Mouse (Mus musculus) kidney, embryonic 16.5 days (tissue): ENCODE measurements around the gene Ntrk1. TPM values are rescaled to one million over a fixed set of nuclear protein-coding genes. Genes with fewer than 3 reads are reported as not detected.

ENCODE experiments used
- ATAC-seq: fragments of 200-750 bp; cut with Nextera tagmentation; 2 replicates; pipeline ENCODE4 v1.8.0; 2017; ENCODE audit warnings: moderate TSS enrichment; ENCODE audit not compliant: low FRiP score, low TSS enrichment
- H3K27ac ChIP-seq: fragments of 300-500 bp; sonication (generic); 2 replicates; pipeline ENCODE4 v1.5.1; 2014; ENCODE audit warnings: low read length
- H3K27me3 ChIP-seq: fragments of 300-500 bp; sonication (generic); 2 replicates; pipeline ENCODE4 v1.6.1; 2014; ENCODE audit warnings: low read length, control low read depth, mixed read lengths; ENCODE audit not compliant: insufficient read depth
- H3K36me3 ChIP-seq: fragments of 300-500 bp; sonication (generic); 2 replicates; pipeline ENCODE4 v1.6.1; 2014; ENCODE audit warnings: low read length, control low read depth, mixed read lengths; ENCODE audit not compliant: insufficient read depth
- H3K4me1 ChIP-seq: fragments of 300-500 bp; sonication (generic); 2 replicates; pipeline ENCODE4 v1.6.1; 2014; ENCODE audit warnings: low read length, control low read depth, mixed read lengths; ENCODE audit not compliant: insufficient read depth
- H3K4me2 ChIP-seq: fragments of 300-500 bp; sonication (generic); replicated peaks from 2 replicates; pipeline ENCODE4 v1.6.1; 2014; ENCODE audit warnings: low read depth, low read length
- H3K4me3 ChIP-seq: fragments of 300-500 bp; sonication (generic); 2 replicates; pipeline ENCODE4 v1.5.1; 2014; ENCODE audit warnings: mild to moderate bottlenecking, low read length
- H3K9ac ChIP-seq: fragments of 300-500 bp; sonication (generic); replicated peaks from 2 replicates; pipeline ENCODE4 v1.6.1; 2014; ENCODE audit warnings: low read length
- H3K9me3 ChIP-seq: fragments of 300-500 bp; sonication (generic); 2 replicates; pipeline ENCODE4 v1.6.1; 2016; ENCODE audit warnings: low read length, control low read depth
- WGBS: fragments of 180-500 bp; shearing (Covaris S2); extraction: QIAGEN DNeasy Blood & Tissue Kit; methylation state at CpG from one replicate; pipeline ENCODE4 v1.1.7; 2014; 5-methylcytosine and 5-hydroxymethylcytosine counted together
- polyA plus RNA-seq: library from polyadenylated mRNA; unstranded; fragments of >200 nt; fragmentation: Nextera tagmentation; extraction: Ambion mirVana; gene quantifications from 2 replicates; pipeline ENCODE4 v1.2.1, GENCODE M21; 2015

Ntrk1 gene
- polyA plus RNA-seq, 1 experiment from 2014 or later: 6.4 TPM

- H3K9ac ChIP-seq: 0 out of 2 replicates have a peak overlapping the region, but pooled peaks have one; percentile 19
- no peak overlapping the region for H3K27ac ChIP-seq
- ATAC-seq: no peak
- H3K4me1 ChIP-seq: peaks cover 18% of the 10 kb centered on the region
- no peak overlapping the region for H3K4me2 ChIP-seq
- no peaks in the 10 kb centered on the region for H3K9me3 ChIP-seq
- 52% methylated on average over 6 of the region's 6 CpGs for WGBS
- no peak overlapping the region for H3K4me3 ChIP-seq
- H3K27me3 ChIP-seq: peaks cover 20% of the 10 kb centered on the region
- H3K36me3 ChIP-seq: no peaks in the 10 kb centered on the region
Measured at GRCm38 (mm10) chr3:87816166-87816565, 21.2 kb upstream of the Ntrk1 start.

GRCm38 (mm10) chr3:87812873-87813272 lies 17.9 kb upstream of the Ntrk1 start:
- no peak overlapping the region for H3K9ac ChIP-seq
- no peak overlapping the region for H3K4me2 ChIP-seq
- no peaks in the 10 kb centered on the region for H3K36me3 ChIP-seq
- peaks cover 14% of the 10 kb centered on the region for H3K4me1 ChIP-seq
- no peak overlapping the region for H3K4me3 ChIP-seq
- no peaks in the 10 kb centered on the region for H3K9me3 ChIP-seq
- H3K27me3 ChIP-seq: peaks cover 49% of the 10 kb centered on the region
- no peak for ATAC-seq
- 24% methylated on average over 10 of the region's 10 CpGs for WGBS
- H3K27ac ChIP-seq: no peak overlapping the region

DNA sequence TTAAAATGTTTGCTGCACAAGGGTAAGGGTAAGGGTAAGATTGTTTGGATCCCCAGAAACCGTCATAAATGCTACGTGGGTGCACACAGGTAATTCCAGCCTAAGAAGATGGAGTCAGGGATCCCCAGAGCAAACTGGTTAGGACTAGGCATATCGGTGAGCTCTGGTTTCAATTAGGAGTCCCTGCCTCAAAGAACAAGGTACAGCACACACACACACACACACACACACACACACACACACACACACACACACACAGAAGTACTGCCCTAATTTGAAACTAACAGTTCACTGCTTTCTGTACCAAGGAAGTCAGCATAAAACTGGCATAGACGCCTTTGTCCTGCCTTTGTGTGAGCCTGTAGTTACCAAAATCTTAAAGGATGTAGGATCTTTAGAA lies 17.5 kb upstream of the Ntrk1 start:
- Histone ChIP-seq H3K36me3 (no peaks in the 10 kb centered on the region), H3K4me3 (no peak overlapping the region), H3K9ac (no peak overlapping the region), H3K4me1 (peaks cover 14% of the 10 kb centered on the region), H3K27ac (no peak overlapping the region), H3K4me2 (no peak overlapping the region), H3K9me3 (no peaks in the 10 kb centered on the region), H3K27me3 (peaks cover 48% of the 10 kb centered on the region)
- ATAC-seq: no peak
- WGBS: 81% methylated on average over 4 of the region's 4 CpGs

GRCm38 (mm10) chr3:87811297-87811696 lies 16.3 kb upstream of the Ntrk1 start:
- peaks cover 49% of the 10 kb centered on the region for H3K27me3 ChIP-seq
- 81% methylated on average over 8 of the region's 8 CpGs for WGBS
- H3K36me3 ChIP-seq: no peaks in the 10 kb centered on the region
- ATAC-seq: no peak
- H3K27ac ChIP-seq: no peak overlapping the region
- H3K4me2 ChIP-seq: no peak overlapping the region
- no peak overlapping the region for H3K9ac ChIP-seq
- peaks cover 11% of the 10 kb centered on the region for H3K4me1 ChIP-seq
- H3K4me3 ChIP-seq: no peak overlapping the region
- H3K9me3 ChIP-seq: no peaks in the 10 kb centered on the region

DNA sequence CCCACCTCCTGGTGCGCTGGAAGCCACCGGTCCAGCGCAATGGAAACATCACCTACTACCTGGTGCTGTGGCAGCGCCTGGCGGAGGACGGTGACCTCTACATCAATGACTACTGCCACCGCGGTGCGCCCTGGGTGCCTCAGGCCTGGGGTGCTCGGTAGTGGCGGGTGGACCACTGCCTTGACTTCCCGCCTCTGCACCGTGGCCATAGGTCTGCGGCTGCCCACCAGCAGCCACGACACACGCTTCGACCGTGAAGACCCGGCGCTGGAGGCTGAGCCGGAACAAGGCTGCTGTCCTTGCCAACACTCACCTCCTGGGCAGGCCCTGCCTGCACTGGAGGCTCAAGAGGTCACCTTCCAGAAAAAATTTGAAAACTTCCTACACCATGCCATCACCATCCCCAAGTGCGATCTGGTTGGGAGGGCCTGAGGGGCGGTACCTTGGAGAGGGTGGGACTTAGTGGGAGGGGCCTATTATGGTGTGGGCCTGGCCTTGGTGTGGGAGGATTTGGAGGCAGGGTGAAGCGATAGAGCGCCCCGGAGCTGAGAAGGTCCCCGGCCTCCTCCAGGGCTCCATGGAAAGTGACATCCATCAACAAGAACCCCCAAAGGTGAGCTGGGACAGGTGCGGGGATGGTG lies 14.5 kb upstream of the Ntrk1 start:
- Histone ChIP-seq H3K9me3 (no peaks in the 10 kb centered on the region), H3K27me3 (peaks cover 60% of the 10 kb centered on the region), H3K4me3 (peak overlapping the region; percentile 25), H3K4me2 (peak overlapping the region; percentile 48), H3K36me3 (no peaks in the 10 kb centered on the region), H3K4me1 (no peaks in the 10 kb centered on the region), H3K27ac (no peak overlapping the region), H3K9ac (no peak overlapping the region)
- ATAC-seq: peak; percentile 64
- 5% methylated on average over 28 of the region's 28 CpGs for WGBS

- Histone ChIP-seq H3K27ac (no peak overlapping the region), H3K36me3 (no peaks in the 10 kb centered on the region), H3K9me3 (no peaks in the 10 kb centered on the region), H3K4me3 (peak overlapping the region; percentile 24), H3K4me1 (0 out of 2 replicates have a peak, but pooled peaks cover 7% of the 10 kb centered on the region), H3K9ac (no peak overlapping the region), H3K27me3 (peaks cover 69% of the 10 kb centered on the region), H3K4me2 (peak overlapping the region; percentile 46)
- WGBS: 4% methylated on average over 26 of the region's 26 CpGs
- ATAC-seq: peak; percentile 24; the same call in 1 of the 2 replicates
Measured at GRCm38 (mm10) chr3:87804038-87804677, 9.2 kb upstream of the Ntrk1 start.

- Histone ChIP-seq H3K27ac (no peak overlapping the region), H3K4me1 (peaks cover 18% of the 10 kb centered on the region), H3K9ac (no peak overlapping the region), H3K4me2 (no peak overlapping the region), H3K27me3 (peaks cover 84% of the 10 kb centered on the region), H3K9me3 (no peaks in the 10 kb centered on the region), H3K4me3 (no peak overlapping the region), H3K36me3 (no peaks in the 10 kb centered on the region)
- WGBS: 52% methylated on average over 5 of the region's 5 CpGs
- ATAC-seq: no peak
Measured at GRCm38 (mm10) chr3:87801681-87802080, 6.7 kb upstream of the Ntrk1 start.

DNA sequence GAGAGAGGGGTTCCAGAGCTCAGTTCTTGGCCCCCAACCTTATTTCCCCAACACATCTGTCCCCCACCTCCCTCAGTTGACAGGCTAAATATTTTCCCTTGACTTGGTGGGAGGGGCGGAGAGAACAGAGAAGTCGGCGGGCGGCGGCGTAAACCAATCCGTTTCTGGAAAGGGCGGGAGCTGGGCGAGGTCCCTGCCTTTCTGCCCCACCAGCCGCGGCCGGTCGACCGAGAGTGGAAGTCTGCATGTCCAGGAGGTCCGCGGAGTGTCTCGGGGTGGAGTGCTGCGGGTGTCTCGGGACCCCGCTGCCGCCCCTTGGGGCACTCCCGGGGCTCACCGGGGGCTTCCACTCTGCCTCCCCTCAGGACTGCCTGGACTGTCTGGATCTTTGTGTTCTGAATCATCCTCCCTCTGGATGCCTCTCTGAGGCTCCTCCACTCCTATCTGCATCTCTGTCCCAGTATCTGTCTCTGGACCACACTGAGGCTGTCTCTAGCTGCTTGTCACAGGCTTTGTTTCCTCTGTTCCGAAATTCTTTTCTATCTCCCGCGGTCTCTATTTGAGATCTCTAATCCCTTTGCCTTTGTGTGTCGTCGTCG lies 1.9 kb upstream of the Ntrk1 start, which contains the start of gene Insrr:
Gene Insrr (plus strand): TSS at position 216 of the 599 bp plus-strand sequence.
- Histone ChIP-seq H3K36me3 (no peaks in the 10 kb centered on the region), H3K4me1 (peaks cover 31% of the 10 kb centered on the region), H3K4me2 (peak within 1 kb of the TSS; percentile 68), H3K4me3 (peak within 1 kb of the TSS; percentile 44), H3K27me3 (peaks cover 95% of the 10 kb centered on the region), H3K9me3 (no peaks in the 10 kb centered on the region), H3K27ac (no peak within 1 kb of the TSS), H3K9ac (peak within 1 kb of the TSS; percentile 52; the same call in 1 of the 2 replicates)
- ATAC-seq: no peak; the same call in 1 of the 2 replicates
- 1% methylated on average over 29 of the region's 29 CpGs for WGBS

- WGBS: 16% methylated on average over 33 of the region's 33 CpGs
Measured at GRCm38 (mm10) chr3:87795336-87796277, 645 bp upstream of the Ntrk1 start.

More at GRCm38 (mm10) chr3:87795336-87796277, 645 bp upstream of the Ntrk1 start:
- peaks cover 31% of the 10 kb centered on the region for H3K4me1 ChIP-seq
- H3K4me3 ChIP-seq: peak overlapping the region; percentile 38
- H3K9ac ChIP-seq: no peak overlapping the region
- ATAC-seq: peak; percentile 19; the same call in 1 of the 2 replicates
- H3K27ac ChIP-seq: no peak overlapping the region
- H3K9me3 ChIP-seq: no peaks in the 10 kb centered on the region
- H3K36me3 ChIP-seq: no peaks in the 10 kb centered on the region
- peak overlapping the region; percentile 51 for H3K4me2 ChIP-seq
- peaks cover 96% of the 10 kb centered on the region for H3K27me3 ChIP-seq
